9 mouse cellular contexts compared by ENCODE assay signal in genomic region chr6:30694209-30694608, GRCm38 (mm10). TPM values are rescaled to one million over a fixed set of nuclear protein-coding genes. Genes with fewer than 3 reads are reported as not detected.
A peak's percentile ranks its signal among the peaks of the same experiment; 100 is the strongest.
DNase-seq lines count a peak whose midpoint lies in the region; ATAC-seq and TF ChIP-seq lines count a peak whose summit lies in the region.
"Had no signal": no experiment of that assay in that cellular context is flagged by ENCODE, and none has a peak within 500 bp of the region (broad histone marks: within the 10 kb centered on the region; RNA-seq: fewer than 3 reads in every experiment).

No protein-coding gene starts in this region.

- H3K9me3 ChIP-seq in heart, postnatal 0 days (replicated peaks; ENCODE audit: control insufficient read depth, low read length) = no peaks in the 10 kb centered on the region
- H3K9me3 ChIP-seq in forebrain, postnatal 0 days (ENCODE audit: low read length) = no peaks in the 10 kb centered on the region
- no peaks in the 10 kb centered on the region for H3K9me3 ChIP-seq in liver, embryonic 14.5 days (ENCODE audit: control insufficient read depth, low read length)

- no peak for ATAC-seq in heart, postnatal 0 days (ENCODE audit: insufficient read depth, low read depth)
- peak; percentile 49 for ATAC-seq in forebrain, postnatal 0 days
- no peak for ATAC-seq in liver, embryonic 14.5 days (ENCODE audit: insufficient read depth)

- H3K27ac ChIP-seq in heart, postnatal 0 days (ENCODE audit: low read depth) = no peak overlapping the region
- H3K27ac ChIP-seq in forebrain, postnatal 0 days (ENCODE audit: low read depth, low read length) = peak overlapping the region; percentile 89
- no peak overlapping the region for H3K27ac ChIP-seq in liver, embryonic 14.5 days

- H3K4me2 ChIP-seq in heart, postnatal 0 days (ENCODE audit: low read depth, low read length) = peak overlapping the region; percentile 64
- H3K4me2 ChIP-seq in forebrain, postnatal 0 days (ENCODE audit: low read depth) = peak overlapping the region; percentile 80
- H3K4me2 ChIP-seq in liver, embryonic 14.5 days (ENCODE audit: low read depth) = peak overlapping the region; percentile 77

- H3K36me3 ChIP-seq in heart, postnatal 0 days (replicated peaks; ENCODE audit: control insufficient read depth, insufficient read depth, low read length) = no peaks in the 10 kb centered on the region
- H3K36me3 ChIP-seq in forebrain, postnatal 0 days (ENCODE audit: insufficient read depth) = no peaks in the 10 kb centered on the region
- H3K36me3 ChIP-seq in liver, embryonic 14.5 days (replicated peaks; ENCODE audit: control insufficient read depth, insufficient read depth, low read depth) = no peaks in the 10 kb centered on the region

- peak overlapping the region; percentile 55; the same call in 1 of the 2 replicates for H3K4me3 ChIP-seq in heart, postnatal 0 days (ENCODE audit: low read depth, low read length)
- H3K4me3 ChIP-seq in forebrain, postnatal 0 days (ENCODE audit: low read depth, low read length) = peak overlapping the region; percentile 46
- H3K4me3 ChIP-seq in liver, embryonic 14.5 days (ENCODE audit: insufficient read depth in 1 of 2, low read depth in 2 of 2, low read length in 2 of 2) = peak overlapping the region in 1 of 2 experiments; percentile 71; a peak in 2 of 4 replicates

- peaks cover 7% of the 10 kb centered on the region for H3K4me1 ChIP-seq in heart, postnatal 0 days (ENCODE audit: control insufficient read depth, insufficient read depth)
- H3K4me1 ChIP-seq in forebrain, postnatal 0 days (ENCODE audit: insufficient read depth) = peaks cover 17% of the 10 kb centered on the region
- peaks cover 3 to 7% of the 10 kb centered on the region in 2 experiments for H3K4me1 ChIP-seq in liver, embryonic 14.5 days (replicated peaks; ENCODE audit: control insufficient read depth in 2 of 2, insufficient read depth in 2 of 2, low read length in 1 of 2)

- H3K9ac ChIP-seq in heart, postnatal 0 days (replicated peaks; ENCODE audit: low read depth, low read length) = no peak overlapping the region
- peak overlapping the region; percentile 39 for H3K9ac ChIP-seq in forebrain, postnatal 0 days
- peak overlapping the region; percentile 45 for H3K9ac ChIP-seq in liver, embryonic 14.5 days (replicated peaks)

- no peak for DNase-seq in heart, postnatal 0 days (ENCODE audit: low spot score)
- no peak for DNase-seq in heart, adult 8-10 months (ENCODE audit: low spot score)
- peak; percentile 89 for DNase-seq in brain, adult 2 months (ENCODE audit: low read depth, low spot score)
- peak; percentile 84 for DNase-seq in forebrain, postnatal 0 days
- no peak for DNase-seq in liver, embryonic 14.5 days (ENCODE audit: low read depth in 3 of 3, low spot score in 3 of 3)
- DNase-seq in c-Kit-positive CD71-positive TER-119-positive erythroid progenitor cells, embryonic 14.5 days (ENCODE audit: low spot score) = no peak
- DNase-seq in kidney, adult 11 months = no peak
- DNase-seq in gastrocnemius, postnatal 4 days (ENCODE audit: low spot score in 2 of 2) = no peak

- no peak for TF ChIP-seq CTCF in heart, postnatal 0 days (IDR thresholded peaks at IDR 0.05; ENCODE audit: low read depth)
- TF ChIP-seq CTCF in forebrain, postnatal 0 days (IDR thresholded peaks at IDR 0.05; ENCODE audit: low read depth) = no peak
- TF ChIP-seq CTCF in liver, embryonic 14.5 days (IDR thresholded peaks at IDR 0.05; ENCODE audit: low read depth) = no peak

- no peaks in the 10 kb centered on the region for H3K27me3 ChIP-seq in heart, postnatal 0 days (ENCODE audit: control insufficient read depth, insufficient read depth, low read length)
- no peaks in the 10 kb centered on the region for H3K27me3 ChIP-seq in forebrain, postnatal 0 days (ENCODE audit: insufficient read depth, low read length)
- H3K27me3 ChIP-seq in liver, embryonic 14.5 days (ENCODE audit: control insufficient read depth, insufficient read depth, low read length) = no peaks in the 10 kb centered on the region

- 54% methylated on average over 6 of the region's 6 CpGs for WGBS in heart, postnatal 0 days
- WGBS in forebrain, postnatal 0 days = 13% methylated on average over 6 of the region's 6 CpGs
- WGBS in liver, embryonic 14.5 days (ENCODE audit: insufficient replicate concordance) = 42% methylated on average over 6 of the region's 6 CpGs

- no peak for TF ChIP-seq EP300 in heart, postnatal 0 days (IDR thresholded peaks at IDR 0.05; ENCODE audit: low read depth)
- no peak for TF ChIP-seq EP300 in liver, embryonic 14.5 days (IDR thresholded peaks at IDR 0.05; ENCODE audit: low read depth)

RNA-seq across cellular contexts. Expression of gene Cep41, which starts 0.7 kb away (rescaled TPM):
- total RNA-seq in heart, postnatal 0 days (2014; rRNA removed; ENCODE audit: low replicate concordance) = 1.7 and 4.7 TPM in 2 replicates
- 5.7 and 7.5 TPM in 2 replicates for polyA plus RNA-seq in heart, postnatal 0 days (2015; fragmentation: Nextera tagmentation; extraction: Ambion mirVana)
- total RNA-seq in heart, adult 8-10 months (2022) = 1 to 10 TPM; 1.5 to 3.4 (median 2.1) TPM
- total RNA-seq in forebrain, postnatal 0 days (2014; rRNA removed) = 10.2 and 14.1 TPM in 2 replicates
- polyA plus RNA-seq in forebrain, postnatal 0 days (2015; fragmentation: Nextera tagmentation; extraction: Ambion mirVana) = 8.8 and 10.6 TPM in 2 replicates
- polyA plus RNA-seq in liver, embryonic 14.5 days (2012; rRNA removed) = 2.4 and 3.6 TPM in 2 replicates
- 4.0 and 4.7 TPM in 2 replicates for polyA plus RNA-seq in liver, embryonic 14.5 days (2014; fragmentation: Nextera tagmentation; extraction: Ambion mirVana)
- 10 to 100 TPM; 22.2 to 23.0 TPM for total RNA-seq in gastrocnemius, postnatal 4 days (2021)

RNA-seq across cellular contexts. Expression of gene Mest, which starts 29.1 kb away (rescaled TPM):
- 717 and 1,330 TPM in 2 replicates for total RNA-seq in heart, postnatal 0 days (2014; rRNA removed; ENCODE audit: low replicate concordance)
- 664 and 669 TPM in 2 replicates for polyA plus RNA-seq in heart, postnatal 0 days (2015; fragmentation: Nextera tagmentation; extraction: Ambion mirVana)
- 1 to 10 TPM; 3.2 to 9.2 (median 7.6) TPM for total RNA-seq in heart, adult 8-10 months (2022)
- 127 and 212 TPM in 2 replicates for total RNA-seq in forebrain, postnatal 0 days (2014; rRNA removed)
- polyA plus RNA-seq in forebrain, postnatal 0 days (2015; fragmentation: Nextera tagmentation; extraction: Ambion mirVana) = 90.4 and 146 TPM in 2 replicates
- 116 and 117 TPM in 2 replicates for polyA plus RNA-seq in liver, embryonic 14.5 days (2012; rRNA removed)
- 169 and 174 TPM in 2 replicates for polyA plus RNA-seq in liver, embryonic 14.5 days (2014; fragmentation: Nextera tagmentation; extraction: Ambion mirVana)
- total RNA-seq in gastrocnemius, postnatal 4 days (2021) = 1,000 to 10,000 TPM in 1 of 2 experiments, 100 to 1,000 TPM in 1; 835 to 1,053 TPM

RNA-seq across cellular contexts. Expression of gene Cpa1, which starts 55.2 kb away (rescaled TPM):
- total RNA-seq in heart, postnatal 0 days (2014; rRNA removed; ENCODE audit: low replicate concordance) = 11.5 and 16.8 TPM in 2 replicates
- polyA plus RNA-seq in heart, postnatal 0 days (2015; fragmentation: Nextera tagmentation; extraction: Ambion mirVana) = 4.4 and 6.2 TPM in 2 replicates
- under 1 TPM in 2 of 4 experiments, not detected in 2; 0.19 to 0.20 TPM for total RNA-seq in heart, adult 8-10 months (2022)
- 1.1 TPM in 1 of 2 replicates, not detected in the other for total RNA-seq in forebrain, postnatal 0 days (2014; rRNA removed)
- 0.29 and 0.69 TPM in 2 replicates for polyA plus RNA-seq in forebrain, postnatal 0 days (2015; fragmentation: Nextera tagmentation; extraction: Ambion mirVana)
- 1.4 and 2.1 TPM in 2 replicates for polyA plus RNA-seq in liver, embryonic 14.5 days (2012; rRNA removed)
- 0.11 and 1.5 TPM in 2 replicates for polyA plus RNA-seq in liver, embryonic 14.5 days (2014; fragmentation: Nextera tagmentation; extraction: Ambion mirVana)
- total RNA-seq in gastrocnemius, postnatal 4 days (2021) = under 1 TPM; 0.44 to 0.64 TPM
- total RNA-seq: left cerebral cortex, postnatal 10 days had no signal

Comparison
In these comparisons a context has a peak if more than half of its experiments do, and no peak if none do; other contexts are left out.
1. RNA of gene Mest, which starts 29.1 kb away (total RNA-seq): 835 to 1,053 TPM in gastrocnemius, postnatal 4 days, 717 to 1,330 TPM in heart, postnatal 0 days and 127 to 212 TPM in forebrain, postnatal 0 days; 3.2 to 9.2 TPM in heart, adult 8-10 months; every median in the first group is over 10 times any median in the second.
2. DNase-seq: peak in brain, adult 2 months (single experiment) and forebrain, postnatal 0 days (single experiment); none in heart, postnatal 0 days (single experiment), heart, adult 8-10 months (single experiment), liver, embryonic 14.5 days (0 of 3), c-Kit-positive CD71-positive TER-119-positive erythroid progenitor cells, embryonic 14.5 days (single experiment), kidney, adult 11 months (single experiment) and gastrocnemius, postnatal 4 days (0 of 2).
3. Peak in every context shown above with its lines, with median percentiles within 50 percentile points of each other: H3K4me2 ChIP-seq.